Mouse (Mus musculus) heart, postnatal 0 days (tissue): ENCODE measurements around the gene Il13. TPM values are rescaled to one million over a fixed set of nuclear protein-coding genes. Genes with fewer than 3 reads are reported as not detected.

Experiments
- ATAC-seq: fragments of 200-750 bp; cut with Nextera tagmentation; 2 replicates; pipeline ENCODE4 v1.8.0; 2017; ENCODE audit warnings: low read depth, moderate number of reproducible peaks, moderate library complexity; ENCODE audit not compliant: insufficient read depth
- DNase-seq: peaks from one replicate; pipeline ENCODE4 v3.0.0-alpha.2; 2016; ENCODE audit warnings: low spot score
- H3K27ac ChIP-seq: fragments of 300-500 bp; sonication (generic); 2 replicates; pipeline ENCODE4 v1.5.1; 2014; ENCODE audit warnings: low read depth, mild to moderate bottlenecking
- H3K27me3 ChIP-seq: fragments of 300-500 bp; sonication (generic); 2 replicates; pipeline ENCODE4 v1.6.1; 2014; ENCODE audit warnings: low read length, mixed read lengths; ENCODE audit not compliant: control insufficient read depth, insufficient read depth
- H3K36me3 ChIP-seq: fragments of 300-500 bp; sonication (generic); replicated peaks from 2 replicates; pipeline ENCODE4 v1.6.1; 2014; ENCODE audit warnings: low read length, mixed read lengths; ENCODE audit not compliant: control insufficient read depth, insufficient read depth
- H3K4me1 ChIP-seq: fragments of 300-500 bp; sonication (generic); 2 replicates; pipeline ENCODE4 v1.6.1; 2014; ENCODE audit warnings: antibody characterized with exemption; ENCODE audit not compliant: control insufficient read depth, insufficient read depth
- H3K4me2 ChIP-seq: fragments of 300-500 bp; sonication (generic); 2 replicates; pipeline ENCODE4 v1.6.1; 2014; ENCODE audit warnings: low read depth, mild to moderate bottlenecking, low read length, moderate library complexity
- H3K4me3 ChIP-seq: fragments of 300-500 bp; sonication (generic); 2 replicates; pipeline ENCODE4 v1.5.1; 2014; ENCODE audit warnings: low read depth, low read length
- H3K9ac ChIP-seq: fragments of 300-500 bp; sonication (generic); replicated peaks from 2 replicates; pipeline ENCODE4 v1.6.1; 2014; ENCODE audit warnings: low read depth, low read length, mixed read lengths
- H3K9me3 ChIP-seq: fragments of 300-500 bp; sonication (generic); replicated peaks from 2 replicates; pipeline ENCODE4 v1.6.1; 2016; ENCODE audit warnings: low read length; ENCODE audit not compliant: control insufficient read depth
- CTCF ChIP-seq: IDR thresholded peaks from 2 replicates; pipeline ENCODE4 v1.5.1; 2016; ENCODE audit warnings: antibody characterized with exemption, control low read depth, low read depth
- EP300 ChIP-seq: IDR thresholded peaks from 2 replicates; pipeline ENCODE4 v1.6.1; 2016; ENCODE audit warnings: antibody characterized with exemption, low read depth
- WGBS: fragments of 180-500 bp; shearing (Covaris S2); extraction: QIAGEN DNeasy Blood & Tissue Kit; methylation state at CpG from one replicate; pipeline ENCODE4 v1.1.7; 2014; 5-methylcytosine and 5-hydroxymethylcytosine counted together
- polyA plus RNA-seq: library from polyadenylated mRNA; unstranded; fragments of >200 nt; fragmentation: Nextera tagmentation; extraction: Ambion mirVana; gene quantifications from 2 replicates; pipeline ENCODE4 v1.2.1, GENCODE M21; 2015
- total RNA-seq: library from RNA; depleted of rRNA; stranded (reverse); fragments of >200 nt; gene quantifications from 2 replicates; pipeline ENCODE4 v1.2.3, GENCODE M21; 2014; ENCODE audit warnings: low replicate concordance; rRNA removed

The Il13 gene
- total and polyA plus RNA-seq, 2 experiments from 2014 or later = not detected

DNA sequence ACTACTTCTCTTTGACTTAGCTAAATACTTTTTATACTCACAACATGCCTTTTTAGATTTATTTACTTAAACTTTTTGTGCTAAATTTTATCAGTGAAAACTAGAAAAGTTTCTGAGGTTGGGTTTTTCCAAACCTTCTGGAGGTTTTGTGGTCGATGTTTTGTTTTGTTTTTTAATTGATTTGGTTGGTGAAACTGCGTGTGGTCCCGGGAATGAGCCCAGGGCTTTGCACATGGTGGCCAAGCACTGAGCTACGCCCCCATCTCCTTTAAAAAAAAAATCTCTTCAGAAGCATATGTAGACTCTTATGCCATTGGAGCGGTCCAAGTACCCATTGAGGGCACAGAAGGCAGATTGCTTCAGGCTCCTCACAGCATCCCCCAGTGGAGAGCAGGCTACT is 43.4 kb downstream of the Il13 start:
- H3K9me3 ChIP-seq = no peaks in the 10 kb centered on the region
- ATAC-seq (no peak), DNase-seq (no peak)
- H3K27me3 ChIP-seq = no peaks in the 10 kb centered on the region
- no peak overlapping the region for H3K4me2 ChIP-seq
- H3K4me3 ChIP-seq = no peak overlapping the region
- TF ChIP-seq CTCF = no peak
- no peak for TF ChIP-seq EP300
- H3K27ac ChIP-seq = no peak overlapping the region
- H3K36me3 ChIP-seq = peaks cover 68% of the 10 kb centered on the region
- 90% methylated on average over 5 of the region's 5 CpGs for WGBS
- H3K9ac ChIP-seq = no peak overlapping the region
- no peaks in the 10 kb centered on the region for H3K4me1 ChIP-seq

DNA sequence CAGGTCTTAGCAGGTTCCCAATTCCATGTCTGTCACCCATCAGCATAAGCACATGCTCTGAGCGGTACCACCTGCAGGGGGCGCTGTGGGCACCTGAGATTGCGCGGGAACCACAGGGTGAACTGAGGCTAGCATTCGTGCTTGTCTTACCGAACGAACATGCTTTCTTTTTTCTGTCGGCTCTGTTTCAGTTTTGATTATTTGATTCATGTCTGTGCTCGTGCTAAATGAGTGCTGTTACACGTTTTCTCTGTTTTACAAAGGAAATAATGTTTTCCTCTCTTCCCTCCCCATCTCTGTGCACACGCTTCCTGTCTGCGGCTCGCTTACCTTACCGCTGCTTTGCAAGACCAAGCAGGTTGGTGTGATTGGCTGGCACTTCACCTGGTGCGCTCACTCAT is 44.1 kb downstream of the Il13 start:
- 41% methylated on average over 15 of the region's 15 CpGs for WGBS
- Histone ChIP-seq H3K27me3 (no peaks in the 10 kb centered on the region), H3K4me3 (no peak overlapping the region), H3K4me1 (no peaks in the 10 kb centered on the region), H3K36me3 (peaks cover 65% of the 10 kb centered on the region), H3K9ac (no peak overlapping the region), H3K27ac (no peak overlapping the region), H3K9me3 (no peaks in the 10 kb centered on the region), H3K4me2 (no peak overlapping the region)
- DNase-seq = no peak
- TF ChIP-seq CTCF (peak; percentile 50), EP300 (no peak)
- no peak for ATAC-seq

DNA sequence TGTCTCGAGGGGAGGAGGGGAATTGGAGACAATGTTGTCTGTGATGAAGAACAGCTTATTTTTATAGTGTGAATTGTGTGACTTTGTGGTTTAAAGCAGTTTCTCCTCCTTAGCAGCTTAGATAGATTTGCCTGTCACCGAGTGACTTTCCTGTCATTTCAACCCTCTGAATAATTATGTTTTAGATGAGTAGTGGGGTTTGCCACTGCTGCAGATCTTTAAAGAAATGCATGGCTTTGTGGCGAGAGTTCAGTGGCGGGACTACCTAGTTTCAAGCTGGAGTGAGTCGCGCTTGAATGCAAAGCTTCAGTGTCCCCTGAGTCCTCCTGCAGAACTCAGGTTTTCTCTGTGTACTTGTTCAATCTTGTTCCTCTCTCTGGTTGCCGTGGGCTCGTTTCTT is 46.2 kb downstream of the Il13 start:
- WGBS = 81% methylated on average over 8 of the region's 8 CpGs

DNA sequence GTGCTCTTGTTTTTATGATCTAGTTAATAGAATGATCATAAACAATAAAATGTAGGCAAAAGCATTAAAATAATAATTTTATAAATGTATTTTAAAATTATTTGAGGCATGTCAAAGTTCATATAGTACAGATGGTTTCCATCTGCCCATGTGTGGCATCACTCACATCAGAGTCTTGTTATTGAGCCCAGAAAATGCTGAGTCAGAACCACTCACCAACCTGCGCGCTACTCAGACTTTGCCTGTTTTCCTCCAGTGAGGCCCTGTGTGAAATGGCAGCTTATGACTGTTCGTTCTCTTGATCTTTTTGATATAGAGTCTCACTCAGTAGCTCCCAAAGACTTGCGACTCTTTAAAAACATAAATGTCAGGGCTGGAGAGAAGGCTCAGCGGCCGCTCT is 49.0 kb downstream of the Il13 start:
- H3K4me1 ChIP-seq = no peaks in the 10 kb centered on the region
- TF ChIP-seq EP300 = no peak
- no peak for TF ChIP-seq CTCF
- no peak overlapping the region for H3K9ac ChIP-seq
- no peaks in the 10 kb centered on the region for H3K27me3 ChIP-seq
- H3K9me3 ChIP-seq = no peaks in the 10 kb centered on the region
- H3K4me2 ChIP-seq = no peak overlapping the region
- peaks cover 52% of the 10 kb centered on the region for H3K36me3 ChIP-seq
- DNase-seq (no peak), ATAC-seq (no peak)
- no peak overlapping the region for H3K27ac ChIP-seq
- 62% methylated on average over 6 of the region's 6 CpGs for WGBS
- no peak overlapping the region for H3K4me3 ChIP-seq

More for the DNA sequence above, 46.2 kb downstream of the Il13 start:
- no peaks in the 10 kb centered on the region for H3K9me3 ChIP-seq
- no peaks in the 10 kb centered on the region for H3K4me1 ChIP-seq
- H3K36me3 ChIP-seq = peaks cover 57% of the 10 kb centered on the region
- TF ChIP-seq CTCF (no peak), EP300 (no peak)
- no peak for DNase-seq
- no peak overlapping the region for H3K9ac ChIP-seq
- H3K4me2 ChIP-seq = no peak overlapping the region
- no peak overlapping the region for H3K4me3 ChIP-seq
- ATAC-seq = no peak
- no peak overlapping the region for H3K27ac ChIP-seq
- H3K27me3 ChIP-seq = no peaks in the 10 kb centered on the region

DNA sequence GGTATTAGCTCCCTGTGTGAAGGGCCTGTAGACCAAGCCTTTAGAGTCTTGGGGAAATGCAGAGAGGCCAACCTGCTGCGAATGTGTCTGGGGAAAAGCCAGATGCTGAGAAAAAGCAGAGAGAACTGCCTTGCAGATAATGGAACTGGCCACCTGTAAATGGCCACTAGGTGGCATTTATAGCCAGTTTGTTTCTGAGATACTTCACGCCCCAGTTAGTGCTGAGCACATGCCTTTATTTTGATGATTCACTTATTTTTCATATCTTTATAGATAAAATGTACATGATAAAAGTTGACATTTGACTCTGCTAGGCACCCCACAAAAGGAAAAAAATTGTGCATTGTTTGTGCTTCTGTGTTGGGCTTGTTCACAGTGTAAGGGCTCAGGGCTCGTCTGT is 49.7 kb downstream of the Il13 start:
- no peak overlapping the region for H3K4me3 ChIP-seq
- TF ChIP-seq EP300 (no peak), CTCF (peak; percentile 70)
- peak; percentile 33 for DNase-seq
- no peak overlapping the region for H3K27ac ChIP-seq
- 45% methylated on average over 3 of the region's 3 CpGs for WGBS
- peaks cover 57% of the 10 kb centered on the region for H3K36me3 ChIP-seq
- H3K4me2 ChIP-seq = no peak overlapping the region
- no peak; the same call in 1 of the 2 replicates for ATAC-seq
- H3K9me3 ChIP-seq = no peaks in the 10 kb centered on the region
- H3K4me1 ChIP-seq = no peaks in the 10 kb centered on the region
- H3K9ac ChIP-seq = no peak overlapping the region
- H3K27me3 ChIP-seq = no peaks in the 10 kb centered on the region

DNA sequence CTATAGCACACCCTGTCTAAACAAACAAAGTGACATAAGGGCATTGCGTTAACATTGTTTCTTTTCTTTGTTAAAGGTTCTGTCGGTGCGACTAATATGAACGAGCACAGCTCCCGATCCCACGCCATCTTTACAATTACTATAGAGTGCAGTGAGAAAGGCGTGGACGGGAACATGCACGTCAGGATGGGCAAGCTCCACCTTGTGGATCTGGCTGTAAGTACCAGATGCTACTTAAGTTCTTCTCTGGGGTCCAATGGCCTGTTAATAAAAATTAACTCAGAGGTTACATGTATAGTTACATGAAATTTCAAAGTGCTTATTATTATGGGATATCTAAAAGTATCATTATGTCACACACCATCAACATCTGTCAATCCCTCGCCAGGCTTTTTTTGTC is 51.4 kb downstream of the Il13 start:
- no peak overlapping the region for H3K4me3 ChIP-seq
- H3K4me1 ChIP-seq = no peaks in the 10 kb centered on the region
- DNase-seq = no peak
- no peaks in the 10 kb centered on the region for H3K27me3 ChIP-seq
- TF ChIP-seq CTCF = peak; percentile 36
- TF ChIP-seq EP300 = no peak
- no peak overlapping the region for H3K27ac ChIP-seq
- peaks cover 49% of the 10 kb centered on the region for H3K36me3 ChIP-seq
- no peak overlapping the region for H3K4me2 ChIP-seq
- ATAC-seq = no peak
- WGBS = 72% methylated on average over 10 of the region's 10 CpGs
- no peak overlapping the region for H3K9ac ChIP-seq
- no peaks in the 10 kb centered on the region for H3K9me3 ChIP-seq

Other genes with a start within 250 kb of the Il13 start
- not detected in 2 replicates for gene Leap2, start 211.5 kb downstream of the Il13 start, total RNA-seq
- gene Leap2, start 211.5 kb downstream of the Il13 start, polyA plus RNA-seq = not detected in 2 replicates
- 76.4 and 97.1 TPM in 2 replicates for gene Uqcrq, start 203.9 kb downstream of the Il13 start, total RNA-seq
- gene Uqcrq, start 203.9 kb downstream of the Il13 start, polyA plus RNA-seq = 3,062 and 3,250 TPM in 2 replicates
- gene Gdf9, start 203.7 kb downstream of the Il13 start, total RNA-seq = 0.08 and 0.95 TPM in 2 replicates
- 0.79 and 1.1 TPM in 2 replicates for gene Gdf9, start 203.7 kb downstream of the Il13 start, polyA plus RNA-seq
- gene Gm10447, start 177.6 kb downstream of the Il13 start, total RNA-seq = not detected in 2 replicates
- 0.04 TPM in 1 of 2 replicates, not detected in the other for gene Gm10447, start 177.6 kb downstream of the Il13 start, polyA plus RNA-seq
- 1.4 and 2.9 TPM in 2 replicates for gene Shroom1, start 177.5 kb downstream of the Il13 start, total RNA-seq
- 0.40 and 0.41 TPM in 2 replicates for gene Shroom1, start 177.5 kb downstream of the Il13 start, polyA plus RNA-seq
- not detected in 2 replicates for gene Gm9837, start 164.2 kb downstream of the Il13 start, total RNA-seq
- gene Gm9837, start 164.2 kb downstream of the Il13 start, polyA plus RNA-seq = not detected in 2 replicates
- not detected in 2 replicates for gene Gm9945, start 154.5 kb downstream of the Il13 start, total RNA-seq
- gene Gm9945, start 154.5 kb downstream of the Il13 start, polyA plus RNA-seq = not detected in 2 replicates
- gene Sowaha, start 154.4 kb downstream of the Il13 start, total RNA-seq = not detected in 2 replicates
- gene Sowaha, start 154.4 kb downstream of the Il13 start, polyA plus RNA-seq = 0.04 and 0.08 TPM in 2 replicates
- gene Sept8, start 115.4 kb downstream of the Il13 start, total RNA-seq = 47.1 and 55.8 TPM in 2 replicates
- 10.3 and 11.5 TPM in 2 replicates for gene Sept8, start 115.4 kb downstream of the Il13 start, polyA plus RNA-seq
- gene Kif3a, start 67.3 kb downstream of the Il13 start, total RNA-seq = 6.1 and 17.5 TPM in 2 replicates
- gene Kif3a, start 67.3 kb downstream of the Il13 start, polyA plus RNA-seq = 23.7 and 24.3 TPM in 2 replicates
- gene Il4, start 16.0 kb downstream of the Il13 start, total RNA-seq = not detected in 2 replicates
- 0.30 TPM in 1 of 2 replicates, not detected in the other for gene Il4, start 16.0 kb downstream of the Il13 start, polyA plus RNA-seq
- gene Rad50, start 72.6 kb upstream of the Il13 start, total RNA-seq = 4.6 and 5.9 TPM in 2 replicates
- gene Rad50, start 72.6 kb upstream of the Il13 start, polyA plus RNA-seq = 13.5 and 14.9 TPM in 2 replicates
- gene Il5, start 86.1 kb upstream of the Il13 start, total RNA-seq = not detected in 2 replicates
- gene Il5, start 86.1 kb upstream of the Il13 start, polyA plus RNA-seq = 0.07 TPM in 2 replicates
- gene Irf1, start 135.3 kb upstream of the Il13 start, total RNA-seq = 4.6 and 9.1 TPM in 2 replicates
- gene Irf1, start 135.3 kb upstream of the Il13 start, polyA plus RNA-seq = 9.4 and 9.6 TPM in 2 replicates
- gene Gm17334, start 138.5 kb upstream of the Il13 start, total RNA-seq = not detected in 2 replicates
- gene Gm17334, start 138.5 kb upstream of the Il13 start, polyA plus RNA-seq = not detected in 2 replicates
- not detected in 2 replicates for gene Gm12216, start 224.6 kb upstream of the Il13 start, total RNA-seq
- 1.2 and 1.6 TPM in 2 replicates for gene Gm12216, start 224.6 kb upstream of the Il13 start, polyA plus RNA-seq